ENCODE assay signal across 8 mouse cellular contexts in the genomic region with DNA sequence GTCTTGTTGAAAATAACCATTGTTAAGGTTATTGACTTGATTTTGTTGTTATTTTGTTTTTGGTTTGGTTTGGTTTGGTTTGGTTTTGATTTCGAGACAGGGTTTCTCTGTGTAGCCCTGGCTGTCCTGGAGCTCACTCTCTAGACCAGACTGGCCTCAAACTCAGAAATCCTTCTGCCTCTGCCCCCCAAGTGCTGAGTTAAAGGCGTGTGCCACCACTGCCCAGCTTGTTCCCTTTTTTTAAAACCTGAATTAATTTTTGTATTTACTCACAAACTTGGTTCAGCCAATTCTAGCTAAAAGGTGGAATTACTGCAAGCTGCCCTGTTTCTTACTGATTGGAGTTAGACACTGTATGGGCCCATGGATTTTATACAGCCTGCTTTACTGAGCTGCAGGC. TPM values are rescaled to one million over a fixed set of nuclear protein-coding genes. Genes with fewer than 3 reads are reported as not detected.
DNase-seq lines count a peak whose midpoint lies in the region; ATAC-seq and TF ChIP-seq lines count a peak whose summit lies in the region.

No protein-coding gene starts in this region.

- TF ChIP-seq CTCF in midbrain, postnatal 0 days (IDR thresholded peaks at IDR 0.05) = no peak

- 44% methylated on average over 2 of the region's 2 CpGs for WGBS in kidney, embryonic 15.5 days
- 43% methylated on average over 2 of the region's 2 CpGs for WGBS in hindbrain, embryonic 16.5 days
- 35% methylated on average over 2 of the region's 2 CpGs for WGBS in midbrain, postnatal 0 days

- H3K4me2 ChIP-seq in kidney, embryonic 15.5 days = peak overlapping the region; percentile 80
- H3K4me2 ChIP-seq in hindbrain, embryonic 16.5 days (ENCODE audit: low read length) = peak overlapping the region; percentile 91
- H3K4me2 ChIP-seq in midbrain, postnatal 0 days (ENCODE audit: low read depth, low read length, poor library complexity, severe bottlenecking) = peak overlapping the region; percentile 78; the same call in 1 of the 2 replicates

- H3K4me3 ChIP-seq in kidney, embryonic 15.5 days (replicated peaks) = peak overlapping the region; percentile 99
- H3K4me3 ChIP-seq in hindbrain, embryonic 16.5 days (ENCODE audit: low read length) = peak overlapping the region; percentile 96
- H3K4me3 ChIP-seq in midbrain, postnatal 0 days (ENCODE audit: low read depth, low read length) = peak overlapping the region; percentile 98

- H3K27me3 ChIP-seq in kidney, embryonic 15.5 days = no peaks in the 10 kb centered on the region
- H3K27me3 ChIP-seq in hindbrain, embryonic 16.5 days (replicated peaks; ENCODE audit: control insufficient read depth, insufficient read depth, low read length) = no peaks in the 10 kb centered on the region
- H3K27me3 ChIP-seq in midbrain, postnatal 0 days (ENCODE audit: insufficient read depth, low read length) = no peaks in the 10 kb centered on the region

- peaks cover 16% of the 10 kb centered on the region for H3K4me1 ChIP-seq in kidney, embryonic 15.5 days
- peaks cover 3% of the 10 kb centered on the region for H3K4me1 ChIP-seq in hindbrain, embryonic 16.5 days (ENCODE audit: control insufficient read depth, insufficient read depth, low read depth, low read length)
- H3K4me1 ChIP-seq in midbrain, postnatal 0 days (ENCODE audit: insufficient read depth, low read length) = no peaks in the 10 kb centered on the region

- peak overlapping the region; percentile 88; the same call in 1 of the 2 replicates for H3K9ac ChIP-seq in kidney, embryonic 15.5 days
- no peak overlapping the region for H3K9ac ChIP-seq in hindbrain, embryonic 16.5 days (ENCODE audit: low read depth, low read length)
- no peak overlapping the region for H3K9ac ChIP-seq in midbrain, postnatal 0 days (replicated peaks; ENCODE audit: low read length, poor library complexity, severe bottlenecking)

- ATAC-seq in kidney, embryonic 15.5 days (replicated peaks; ENCODE audit: low FRiP score) = no peak
- ATAC-seq in hindbrain, embryonic 16.5 days = no peak
- ATAC-seq in midbrain, postnatal 0 days (ENCODE audit: low FRiP score) = no peak
- ATAC-seq in activated CD4-positive, CD25-positive, alpha-beta regulatory T cell, adult 4 months = no peak

- DNase-seq in kidney, postnatal 36 days = no peak
- DNase-seq in adipocyte (ENCODE audit: low spot score) = peak; percentile 25
- no peak for DNase-seq in midbrain, postnatal 0 days (ENCODE audit: low spot score)
- DNase-seq in adrenal gland, adult 2 months = no peak
- DNase-seq in layer of hippocampus, postnatal 14 days (ENCODE audit: low spot score in 2 of 2) = no peak

- no peaks in the 10 kb centered on the region for H3K36me3 ChIP-seq in kidney, embryonic 15.5 days
- H3K36me3 ChIP-seq in hindbrain, embryonic 16.5 days (ENCODE audit: control insufficient read depth, insufficient read depth, low read length) = no peaks in the 10 kb centered on the region
- H3K36me3 ChIP-seq in midbrain, postnatal 0 days (ENCODE audit: insufficient read depth, low read length) = no peaks in the 10 kb centered on the region

- no peaks in the 10 kb centered on the region for H3K9me3 ChIP-seq in kidney, embryonic 15.5 days (replicated peaks)
- H3K9me3 ChIP-seq in hindbrain, embryonic 16.5 days (ENCODE audit: control insufficient read depth, low read length) = no peaks in the 10 kb centered on the region
- no peaks in the 10 kb centered on the region for H3K9me3 ChIP-seq in midbrain, postnatal 0 days (ENCODE audit: low read length)

- peak overlapping the region; percentile 99; the same call in 1 of the 2 replicates for H3K27ac ChIP-seq in kidney, embryonic 15.5 days
- no peak overlapping the region for H3K27ac ChIP-seq in hindbrain, embryonic 16.5 days (ENCODE audit: low read depth, low read length)
- no peak overlapping the region for H3K27ac ChIP-seq in midbrain, postnatal 0 days (ENCODE audit: low read depth, low read length)

RNA-seq across cellular contexts. Expression of gene Ing2, which starts 1.3 kb away (rescaled TPM):
- 10.8 and 13.0 TPM in 2 replicates for polyA plus RNA-seq in kidney, embryonic 15.5 days (2015; fragmentation: Nextera tagmentation; extraction: Ambion mirVana)
- polyA plus RNA-seq in hindbrain, embryonic 16.5 days (2015; fragmentation: Nextera tagmentation; extraction: Ambion mirVana) = 4.6 and 6.5 TPM in 2 replicates
- total RNA-seq in midbrain, postnatal 0 days (2014; rRNA removed) = 7.0 and 10.5 TPM in 2 replicates
- polyA plus RNA-seq in midbrain, postnatal 0 days (2015; fragmentation: Nextera tagmentation; extraction: Ambion mirVana) = 8.6 and 10.0 TPM in 2 replicates
- 10 to 100 TPM; 20.0 to 24.9 TPM for total RNA-seq in adrenal gland, adult 2 months (2021)
- 1.7 and 1.9 TPM in 2 replicates for polyA plus RNA-seq in adrenal gland, adult 2 months (2012; rRNA removed)
- total RNA-seq in layer of hippocampus, postnatal 14 days (2021) = 10 to 100 TPM; 27.9 to 33.5 TPM
- 1 to 10 TPM; 5.3 to 8.6 TPM for polyA plus RNA-seq in activated CD4-positive, CD25-positive, alpha-beta regulatory T cell, adult 4 months (2017; shearing (Covaris generic))

RNA-seq across cellular contexts. Expression of gene Cdkn2aip, which starts 37.1 kb away (rescaled TPM):
- polyA plus RNA-seq in kidney, embryonic 15.5 days (2015; fragmentation: Nextera tagmentation; extraction: Ambion mirVana) = 24.5 and 27.9 TPM in 2 replicates
- polyA plus RNA-seq in hindbrain, embryonic 16.5 days (2015; fragmentation: Nextera tagmentation; extraction: Ambion mirVana) = 24.7 and 28.5 TPM in 2 replicates
- 19.4 and 19.9 TPM in 2 replicates for total RNA-seq in midbrain, postnatal 0 days (2014; rRNA removed)
- polyA plus RNA-seq in midbrain, postnatal 0 days (2015; fragmentation: Nextera tagmentation; extraction: Ambion mirVana) = 21.8 and 23.3 TPM in 2 replicates
- 10 to 100 TPM; 11.0 to 12.9 TPM for total RNA-seq in adrenal gland, adult 2 months (2021)
- 26.0 and 38.1 TPM in 2 replicates for polyA plus RNA-seq in adrenal gland, adult 2 months (2012; rRNA removed)
- 10 to 100 TPM; 12.8 to 13.6 TPM for total RNA-seq in layer of hippocampus, postnatal 14 days (2021)
- polyA plus RNA-seq in activated CD4-positive, CD25-positive, alpha-beta regulatory T cell, adult 4 months (2017; shearing (Covaris generic)) = 10 to 100 TPM; 12.3 to 13.8 TPM
